Mouse (Mus musculus): ENCODE data around the gene Ppp5c.
A peak's percentile ranks its signal among the peaks of the same experiment; 100 is the strongest.

Ppp5c gene

DNA sequence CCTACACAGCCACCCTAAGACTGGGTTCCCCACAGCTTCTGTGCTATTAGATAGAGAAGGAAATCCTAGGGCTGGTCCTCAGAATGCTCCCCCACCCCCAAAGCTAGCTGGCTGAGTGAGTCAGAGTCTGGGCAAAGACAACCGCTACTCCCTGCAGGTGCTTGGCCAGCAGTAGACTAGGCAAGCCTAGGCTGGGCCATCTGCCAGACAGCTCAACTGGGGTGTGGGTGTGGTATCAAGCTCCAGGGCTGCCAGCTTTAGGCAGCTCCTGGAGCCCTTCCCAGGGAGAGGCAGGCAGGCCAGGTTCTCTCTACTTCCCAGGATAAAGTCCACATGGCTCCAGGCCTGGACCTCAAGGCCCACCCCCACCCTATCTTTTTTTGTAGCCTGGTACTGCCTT is 10.7 kb downstream of the Ppp5c start:
- DNase-seq (ENCODE audit: low spot score in 2 of 2), result peak in 1 of 2 experiments; percentile 26

DNA sequence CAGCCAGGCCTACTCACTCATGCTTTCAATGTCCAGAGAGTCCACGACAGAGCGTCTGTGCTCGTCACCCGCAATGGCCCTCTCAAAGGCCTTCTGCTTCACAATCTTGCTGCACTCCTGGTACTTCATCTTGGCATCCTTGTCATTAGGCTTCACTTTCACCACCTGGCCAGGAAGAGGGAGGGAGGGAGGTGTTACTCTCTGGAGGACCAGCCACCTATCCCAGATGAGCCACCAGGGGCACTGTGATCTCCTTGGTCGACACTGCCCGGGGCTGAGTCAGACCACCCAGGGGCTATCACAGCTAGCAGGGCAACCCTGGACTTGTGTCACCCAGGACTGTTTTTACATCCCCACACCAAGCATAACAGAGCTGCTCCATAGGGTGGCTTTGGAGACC is 12.3 kb downstream of the Ppp5c start:
- DNase-seq (ENCODE audit: low spot score in 2 of 2), result no peak

DNA sequence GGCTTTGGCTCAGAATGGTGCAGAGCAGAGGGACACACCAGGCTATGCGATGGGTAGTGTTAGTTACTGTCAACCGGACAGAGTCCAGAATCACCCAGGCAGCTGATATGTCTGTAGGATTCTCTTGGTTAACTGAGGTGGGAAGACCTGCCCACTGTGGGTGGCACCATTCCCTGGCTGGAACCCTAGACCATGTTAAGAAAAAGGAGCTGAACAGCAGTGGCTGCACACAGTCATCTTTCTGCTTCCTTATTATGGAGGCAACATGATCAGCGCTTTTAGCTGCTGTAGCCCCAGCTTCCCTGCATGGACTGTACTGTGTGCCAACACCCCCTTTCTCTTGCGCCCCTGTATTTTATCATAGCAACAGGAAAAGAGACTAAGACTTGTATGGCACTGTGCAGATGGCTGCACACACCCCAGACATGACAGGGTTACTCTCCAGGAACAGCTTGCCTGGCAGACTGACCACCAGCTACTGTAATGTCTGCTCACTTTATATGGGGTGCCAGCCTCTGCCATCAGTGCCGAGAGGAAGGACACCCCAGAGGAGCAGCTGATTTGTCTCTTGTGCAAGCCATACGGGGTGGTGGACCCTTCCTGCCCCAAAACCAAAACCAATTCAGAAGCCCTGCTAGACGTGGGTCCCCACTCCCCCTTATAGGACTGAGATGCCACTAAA is 15.7 kb downstream of the Ppp5c start:
- DNase-seq (ENCODE audit: low spot score in 2 of 2), result no peak

GRCm38 (mm10) chr7:17010010-17010347 is 17.7 kb downstream of the Ppp5c start:
- no peak for DNase-seq (ENCODE audit: low spot score in 2 of 2)

DNA sequence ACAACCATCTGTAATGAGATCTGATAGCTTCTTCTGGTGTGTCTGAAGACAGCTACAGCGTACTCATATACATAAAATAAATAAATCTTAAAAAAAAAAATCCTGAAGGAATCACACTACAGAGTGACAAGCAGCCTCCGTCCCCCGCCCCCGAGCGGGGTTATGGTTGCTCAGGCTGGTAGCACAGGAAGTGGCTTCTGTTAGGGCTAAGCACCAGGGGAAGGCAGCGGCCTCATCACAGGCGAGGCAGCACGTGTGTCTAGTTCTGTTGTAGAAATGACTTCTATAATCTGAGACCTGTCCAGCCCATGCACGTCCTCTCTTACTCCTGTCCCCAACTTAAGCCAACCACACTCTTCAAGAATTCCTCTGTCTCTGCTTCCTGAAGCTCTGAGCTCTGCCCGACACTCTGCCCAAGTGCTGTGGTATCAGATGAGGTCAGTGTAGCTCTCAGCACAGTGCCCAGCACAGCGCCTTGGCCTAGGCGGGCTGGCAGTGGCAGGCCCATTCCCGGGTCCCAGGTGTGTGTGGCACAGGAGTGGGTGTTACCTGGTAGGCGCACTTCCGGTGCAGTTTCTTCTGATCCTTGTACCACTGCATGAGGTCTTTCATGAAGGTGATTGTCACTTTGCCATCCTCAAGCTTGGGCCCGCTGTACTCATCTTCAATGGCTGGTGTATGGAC is 18.3 kb downstream of the Ppp5c start:
- no peak for DNase-seq (ENCODE audit: low spot score in 2 of 2)

DNA sequence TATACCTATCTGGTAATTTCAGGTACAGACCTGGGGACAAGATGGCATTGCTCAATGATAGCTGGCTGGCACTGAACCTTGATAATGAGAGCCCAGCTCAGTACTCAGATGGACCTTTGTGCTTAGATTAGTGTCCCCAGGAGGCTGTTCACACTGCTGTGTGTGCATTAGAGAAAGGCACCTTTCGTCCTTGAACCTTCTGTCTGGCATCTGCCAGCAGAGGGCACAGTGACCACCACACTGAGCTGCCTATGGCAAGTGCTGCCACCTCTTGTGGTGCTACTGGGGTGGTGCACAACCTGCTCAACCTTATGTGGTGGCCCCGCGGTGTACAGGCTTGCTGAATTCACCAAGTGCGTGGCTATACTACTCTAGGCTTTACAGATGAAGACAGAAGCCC is 20.4 kb downstream of the Ppp5c start:
- DNase-seq (ENCODE audit: low spot score in 2 of 2), result peak in 1 of 2 experiments; percentile 25

GRCm38 (mm10) chr7:17004716-17005115 is 23.0 kb downstream of the Ppp5c start:
- no peak for DNase-seq (ENCODE audit: low spot score in 2 of 2)

- no peak for DNase-seq (ENCODE audit: low spot score in 2 of 2)
Observed at GRCm38 (mm10) chr7:17003230-17003960, 24.3 kb downstream of the Ppp5c start.

DNA sequence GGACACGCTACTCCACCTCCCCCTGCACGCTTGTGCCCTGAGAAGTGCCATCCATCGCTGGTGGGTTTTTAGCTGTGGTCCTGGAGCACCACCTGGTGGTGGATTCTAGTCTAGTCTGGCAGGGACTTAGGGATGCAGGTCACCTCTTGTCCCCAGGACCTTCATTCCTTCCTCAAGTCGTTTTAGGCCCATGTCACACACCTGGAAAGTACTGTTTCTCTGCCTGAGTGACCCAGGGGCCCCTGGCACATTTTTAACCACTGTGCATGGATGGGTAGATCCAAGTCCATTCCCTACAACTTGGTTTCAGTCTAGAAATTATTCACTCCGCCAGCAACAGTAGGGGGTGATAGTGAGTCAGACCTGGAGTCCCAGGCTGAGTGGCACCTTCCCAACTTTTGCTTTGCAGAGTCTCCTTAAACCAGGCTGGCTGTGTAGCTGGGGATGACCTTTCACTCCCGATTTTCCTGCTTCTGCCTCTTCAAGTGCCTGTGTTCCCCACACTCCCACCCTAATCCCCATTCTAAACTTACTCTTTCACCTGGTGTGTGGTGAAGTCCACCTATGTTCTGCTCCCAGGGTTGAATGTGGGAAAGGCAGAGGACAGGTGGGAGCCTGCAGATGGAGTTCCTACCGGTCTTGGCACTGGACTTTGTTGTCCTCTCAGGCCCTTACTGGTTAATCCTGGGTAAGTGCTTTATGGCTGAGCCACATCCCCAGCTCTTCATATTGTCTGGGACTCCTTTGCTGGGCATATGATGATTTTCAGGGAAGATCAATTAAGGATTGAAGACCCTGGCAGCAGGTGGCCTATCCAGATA is 25.1 kb downstream of the Ppp5c start:
- peak; percentile 68 to 71 for DNase-seq (ENCODE audit: low spot score in 2 of 2)

GRCm38 (mm10) chr7:16999650-17000049 is 28.1 kb downstream of the Ppp5c start:
- peak; percentile 67 to 69 for DNase-seq (ENCODE audit: low spot score in 2 of 2)

GRCm38 (mm10) chr7:16999233-16999632 is 28.5 kb downstream of the Ppp5c start:
- DNase-seq (ENCODE audit: low spot score in 2 of 2), result no peak

DNA sequence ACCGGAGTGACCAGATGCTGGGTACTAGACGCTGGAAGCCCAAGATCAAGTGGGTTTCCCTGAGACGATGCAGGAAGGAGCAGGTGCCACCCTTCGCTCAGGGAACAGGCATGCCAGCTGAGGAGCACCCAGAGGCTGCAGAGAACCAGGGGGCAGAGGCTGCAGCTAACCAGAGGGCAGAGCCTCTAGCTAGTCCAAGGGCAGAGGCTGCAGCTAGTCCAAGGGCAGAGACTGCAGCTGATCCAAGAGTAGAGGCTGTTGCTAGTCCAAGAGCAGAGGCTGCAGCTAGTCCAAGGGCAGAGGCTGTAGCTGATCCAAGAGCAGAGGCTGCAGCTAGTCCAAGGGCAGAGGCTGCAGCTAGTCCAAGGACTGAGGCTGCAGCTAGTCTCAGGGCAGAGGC is 32.4 kb downstream of the Ppp5c start:
- no peak for DNase-seq (ENCODE audit: low spot score in 2 of 2)

DNA sequence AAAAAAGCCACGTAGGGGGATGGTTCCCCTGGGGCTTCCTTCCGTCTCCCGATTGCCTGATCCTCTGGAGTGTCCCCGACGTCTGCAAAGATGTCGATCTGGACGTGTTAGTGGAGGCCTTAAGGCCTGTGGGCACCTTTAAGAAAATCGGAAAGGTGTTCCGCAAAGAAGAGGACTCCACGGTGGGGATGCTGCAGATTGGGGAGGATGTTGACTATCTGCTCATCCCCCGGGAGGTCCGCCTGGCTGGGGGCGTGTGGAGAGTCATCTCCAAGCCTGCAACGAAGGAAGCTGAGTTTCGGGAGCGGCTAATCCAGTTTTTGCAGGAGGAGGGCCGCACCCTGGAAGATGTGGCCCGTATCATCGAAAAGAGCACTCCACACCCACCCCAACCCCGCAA is 33.3 kb downstream of the Ppp5c start:
- DNase-seq (ENCODE audit: low spot score in 2 of 2), result no peak

DNA sequence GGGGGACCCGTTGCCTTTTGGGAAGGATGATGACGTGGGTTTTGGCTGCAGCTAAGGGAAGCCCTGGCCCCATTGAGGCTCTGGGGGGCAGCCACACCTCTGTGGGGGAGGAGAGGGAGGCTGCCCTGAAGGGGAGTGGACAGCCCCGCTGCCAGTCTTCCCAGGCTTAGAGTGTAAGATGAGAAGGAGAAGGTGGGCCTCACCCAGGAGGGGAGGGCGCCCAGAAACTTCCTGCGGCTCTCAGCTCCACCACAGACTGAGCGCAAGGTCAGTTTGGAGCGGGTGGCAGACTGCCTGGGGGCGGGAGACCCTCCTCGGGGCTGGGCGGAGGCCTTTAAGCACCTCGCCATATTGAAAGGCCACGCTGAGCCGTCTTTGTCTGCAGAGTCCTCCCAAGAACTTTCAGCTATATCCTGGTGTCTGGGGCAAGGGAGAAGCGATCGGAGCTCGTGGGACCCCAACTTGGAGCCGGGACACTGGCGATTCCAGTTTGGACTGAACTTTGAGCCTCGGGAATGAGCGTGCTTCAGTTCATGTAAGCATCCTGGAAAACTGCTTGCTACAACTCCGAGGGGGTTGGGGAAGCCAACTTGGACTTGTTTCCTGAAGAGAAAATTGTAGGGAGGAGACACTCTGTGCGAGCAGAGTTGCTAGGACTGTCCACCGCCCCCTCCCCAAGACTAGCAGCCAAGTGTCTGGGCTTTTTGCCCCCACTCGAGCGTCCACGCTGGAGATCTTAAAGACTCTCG is 33.9 kb downstream of the Ppp5c start:
- peak in 1 of 2 experiments; percentile 15 for DNase-seq (ENCODE audit: low spot score in 2 of 2)

DNA sequence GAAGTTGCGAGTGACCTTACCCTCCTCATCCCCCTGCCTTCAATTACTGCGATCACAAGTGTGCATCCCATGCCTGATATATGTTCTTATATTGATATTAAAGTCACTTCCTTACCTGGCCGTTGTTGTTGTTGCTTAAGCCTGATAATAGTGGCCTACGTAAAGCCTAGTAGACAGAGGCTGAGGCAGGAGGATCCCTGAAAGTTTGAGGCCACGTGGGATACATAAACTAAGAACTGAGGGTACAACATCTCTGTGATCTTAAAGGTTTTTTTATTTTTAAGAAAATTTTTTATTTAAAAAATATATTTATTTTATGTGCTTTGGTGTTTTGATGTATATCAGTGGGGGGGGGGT is 35.3 kb downstream of the Ppp5c start, which contains the start of gene Ccdc8:
TSS of gene Ccdc8 (plus strand) at position 258 of the 357 bp plus-strand sequence.
- no peak for DNase-seq (ENCODE audit: low spot score in 2 of 2)

DNA sequence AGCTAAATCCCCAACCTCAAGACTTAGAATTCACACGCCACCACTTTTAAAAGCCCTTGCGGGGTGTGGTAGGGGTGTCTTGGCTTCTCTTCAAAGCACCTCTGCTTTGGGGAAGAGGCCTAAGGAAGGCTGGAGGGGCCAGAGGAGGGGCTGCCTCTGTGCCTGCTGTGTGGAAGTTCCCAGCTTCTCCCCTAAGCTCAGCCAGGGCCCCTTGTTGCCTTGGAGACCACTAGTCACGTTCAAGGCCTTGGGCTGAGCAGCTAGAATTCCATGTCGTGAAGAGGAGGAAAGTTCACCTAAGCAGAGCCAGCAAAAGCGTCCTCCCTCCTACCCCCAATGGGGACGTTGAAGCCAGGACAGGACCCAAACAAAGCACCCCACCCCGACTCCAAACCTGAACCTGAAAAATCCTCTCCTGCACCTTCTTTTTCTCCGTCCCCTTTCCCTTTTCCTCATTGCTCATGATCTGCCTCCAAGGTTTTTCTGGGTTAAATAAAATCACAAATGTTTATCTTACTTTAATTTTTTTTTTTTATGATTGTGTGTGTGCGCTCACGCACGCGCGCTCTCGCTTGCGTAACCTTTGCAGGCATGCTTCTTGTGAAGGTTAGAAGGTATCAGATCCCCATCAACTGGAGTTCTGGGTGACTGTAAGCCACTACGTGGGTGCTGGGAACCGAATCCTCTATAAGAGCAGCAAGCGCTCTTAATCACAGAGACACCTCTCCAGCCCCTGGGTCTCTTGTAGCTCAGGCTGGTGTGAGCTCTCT is 35.9 kb downstream of the Ppp5c start:
- DNase-seq (ENCODE audit: low spot score in 2 of 2), result no peak

GRCm38 (mm10) chr7:16990006-16990744 is 37.5 kb downstream of the Ppp5c start:
- no peak for DNase-seq (ENCODE audit: low spot score in 2 of 2)

DNA sequence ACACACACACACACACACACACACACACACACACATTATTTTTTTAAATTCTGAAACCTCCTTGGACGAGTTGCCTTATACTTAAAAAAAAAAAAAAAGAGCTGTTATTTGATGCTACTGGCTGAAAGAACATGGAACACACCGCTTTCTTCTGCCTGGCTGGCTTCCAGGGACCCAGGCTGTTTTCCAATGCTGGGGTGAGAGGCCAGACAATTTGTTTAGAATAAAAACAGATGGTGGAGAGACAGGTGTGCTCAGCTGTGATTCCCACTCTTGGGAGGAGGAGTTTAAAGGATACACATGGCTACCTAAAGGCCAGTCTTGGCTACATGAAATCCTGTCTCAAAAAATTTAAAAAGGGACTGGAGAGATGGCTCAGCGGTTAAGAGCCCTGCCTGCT is 39.3 kb downstream of the Ppp5c start:
- DNase-seq (ENCODE audit: low spot score in 2 of 2), result no peak

DNA sequence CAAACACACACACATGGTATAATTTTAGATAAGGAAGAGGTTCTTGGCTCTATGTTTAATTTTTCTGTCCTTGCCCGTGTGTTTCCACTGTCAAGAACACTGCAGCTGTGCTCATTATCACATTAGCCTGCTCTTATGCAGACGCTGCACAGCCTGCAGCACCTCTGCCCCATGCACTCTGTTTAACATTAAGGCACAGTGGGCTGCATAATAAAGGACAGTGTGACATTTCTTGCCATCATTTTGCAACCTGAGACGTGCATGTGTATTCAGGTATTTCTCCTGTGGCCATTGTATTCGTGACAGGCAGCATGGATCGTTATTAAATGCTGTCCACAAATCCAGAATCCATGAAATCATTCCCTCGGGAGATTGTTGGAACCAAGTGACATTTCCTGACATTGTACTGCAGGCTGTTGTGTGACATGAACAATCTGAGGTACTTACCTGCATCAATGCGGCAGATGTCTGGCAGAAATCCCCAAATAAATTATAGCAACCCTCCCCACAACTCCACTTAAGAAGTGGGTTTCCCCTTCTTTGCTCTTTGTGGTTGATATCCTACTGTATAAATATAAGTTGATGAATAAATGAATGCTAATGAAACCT is 40.1 kb downstream of the Ppp5c start:
- no peak for DNase-seq (ENCODE audit: low spot score in 2 of 2)
